Mouse (Mus musculus) MEL (cell line): ENCODE results near the gene Sv2a. TPM values are rescaled to one million over a fixed set of nuclear protein-coding genes. Genes with fewer than 3 reads are reported as not detected.

ENCODE experiments used
- DNase-seq: peaks from one replicate; pipeline ENCODE4 v3.0.0; 2011; ENCODE audit warnings: low read depth, low spot score
- H3K27ac ChIP-seq: 2 replicates; pipeline ENCODE4 v1.5.1; 2012; ENCODE audit warnings: low read depth, mild to moderate bottlenecking, control low read depth, low read length, moderate library complexity; ENCODE audit not compliant: control insufficient read depth
- H3K27me3 ChIP-seq, 2 experiments: fragments of 150-350 bp in 1 of 2; sonication (generic) in 1 of 2; 2 replicates each; pipeline ENCODE4 v1.6.1; 2012; ENCODE audit warnings: low read length in 2 of 2, mild to moderate bottlenecking in 2 of 2, improper control_type of control experiment in 1 of 2, moderate library complexity in 1 of 2; ENCODE audit not compliant: insufficient read depth in 2 of 2, control insufficient read depth in 1 of 2
- H3K36me3 ChIP-seq, 2 experiments: 2 replicates each; pipeline ENCODE4 v1.6.1; 2012 to 2014; ENCODE audit warnings: low read length in 2 of 2, improper control_type of control experiment in 1 of 2, inconsistent platforms in 1 of 2, mild to moderate bottlenecking in 1 of 2; ENCODE audit not compliant: insufficient read depth in 2 of 2, control insufficient read depth in 1 of 2
- H3K4me1 ChIP-seq, 2 experiments: fragments of 150-350 bp in 1 of 2; sonication (generic) in 1 of 2; 2 replicates each; pipeline ENCODE4 v1.6.1; 2012; ENCODE audit warnings: low read length in 2 of 2, improper control_type of control experiment in 1 of 2, mild to moderate bottlenecking in 1 of 2; ENCODE audit not compliant: insufficient read depth in 2 of 2, control insufficient read depth in 1 of 2
- H3K4me3 ChIP-seq, 2 experiments: fragments of 150-350 bp in 1 of 2; sonication (generic) in 1 of 2; 2 replicates each; pipeline ENCODE4 v1.5.1; 2012; ENCODE audit warnings: low read depth in 2 of 2, low read length in 2 of 2, mild to moderate bottlenecking in 2 of 2, moderate library complexity in 2 of 2, control low read depth in 1 of 2, improper control_type of control experiment in 1 of 2; ENCODE audit not compliant: control insufficient read depth in 1 of 2, insufficient read depth in 1 of 2
- H3K79me2 ChIP-seq: 2 replicates; pipeline ENCODE4 v1.6.1; 2012; ENCODE audit warnings: mild to moderate bottlenecking, low read length, moderate library complexity; ENCODE audit not compliant: control insufficient read depth, poor library complexity, insufficient read depth
- H3K9ac ChIP-seq: 2 replicates; pipeline ENCODE4 v1.6.1; 2012; ENCODE audit warnings: low read depth, mild to moderate bottlenecking, control low read depth, low read length, moderate library complexity; ENCODE audit not compliant: control insufficient read depth, poor library complexity, severe bottlenecking
- H3K9me3 ChIP-seq: fragments of 150-350 bp; sonication (generic); replicated peaks from 2 replicates; pipeline ENCODE4 v1.6.1; 2012; ENCODE audit warnings: mild to moderate bottlenecking, low read length, improper control_type of control experiment, moderate library complexity; ENCODE audit not compliant: insufficient read depth
- CHD1 ChIP-seq: IDR thresholded peaks from 2 replicates; pipeline ENCODE4 v1.6.1; 2012; ENCODE audit warnings: low read depth, mild to moderate bottlenecking, inconsistent platforms, low read length, improper control_type of control experiment
- CHD2 ChIP-seq: IDR thresholded peaks from 2 replicates; pipeline ENCODE4 v1.6.1; 2011; ENCODE audit warnings: low read length, improper control_type of control experiment
- E2F4 ChIP-seq: IDR thresholded peaks from 2 replicates; pipeline ENCODE4 v1.6.1; 2011; ENCODE audit warnings: low read depth, low read length, improper control_type of control experiment, borderline replicate concordance
- GABPA ChIP-seq: IDR thresholded peaks from 2 replicates; pipeline ENCODE4 v1.6.1; 2012; ENCODE audit warnings: low read depth, mild to moderate bottlenecking, inconsistent platforms, low read length, improper control_type of control experiment, moderate library complexity
- GATA1 ChIP-seq: IDR thresholded peaks from 2 replicates; pipeline ENCODE4 v1.6.1; 2011; ENCODE audit warnings: low read depth, low read length, improper control_type of control experiment
- HCFC1 ChIP-seq: IDR thresholded peaks from 2 replicates; pipeline ENCODE4 v1.6.1; 2012; ENCODE audit warnings: low read depth, mild to moderate bottlenecking, inconsistent platforms, low read length, improper control_type of control experiment, moderate library complexity
- MAFK ChIP-seq: IDR thresholded peaks from 2 replicates; pipeline ENCODE4 v1.6.1; 2011; ENCODE audit warnings: low read depth, mild to moderate bottlenecking, low read length, improper control_type of control experiment, borderline replicate concordance
- MAX ChIP-seq: IDR thresholded peaks from 2 replicates; pipeline ENCODE4 v1.6.1; 2011; ENCODE audit warnings: low read length, improper control_type of control experiment
- MAZ ChIP-seq: IDR thresholded peaks from 2 replicates; pipeline ENCODE4 v1.6.1; 2012; ENCODE audit warnings: low read depth, mild to moderate bottlenecking, inconsistent platforms, low read length, improper control_type of control experiment
- MYB ChIP-seq: IDR thresholded peaks from 2 replicates; pipeline ENCODE4 v1.6.1; 2011; ENCODE audit warnings: mild to moderate bottlenecking, low read depth, low read length, improper control_type of control experiment
- MYC ChIP-seq: IDR thresholded peaks from 2 replicates; pipeline ENCODE4 v1.6.1; 2011; ENCODE audit warnings: low read depth, mild to moderate bottlenecking, low read length, improper control_type of control experiment, moderate library complexity
- NELFE ChIP-seq: IDR thresholded peaks from 2 replicates; pipeline ENCODE4 v1.6.1; 2011; ENCODE audit warnings: low read depth, low read length, improper control_type of control experiment
- NRF1 ChIP-seq: IDR thresholded peaks from 2 replicates; pipeline ENCODE4 v1.6.1; 2014; ENCODE audit warnings: low read depth, mild to moderate bottlenecking, inconsistent platforms, low read length, improper control_type of control experiment, moderate library complexity; ENCODE audit not compliant: poor library complexity, insufficient read depth, severe bottlenecking
- POLR2A ChIP-seq, 2 experiments: IDR thresholded peaks; 2 replicates each; pipeline ENCODE4 v1.6.1; 2011 to 2012; ENCODE audit warnings: low read length in 2 of 2, mild to moderate bottlenecking in 2 of 2, control low read depth in 1 of 2, improper control_type of control experiment in 1 of 2, low read depth in 1 of 2, moderate library complexity in 1 of 2; ENCODE audit not compliant: control insufficient read depth in 1 of 2, insufficient read depth in 1 of 2, poor library complexity in 1 of 2
- SIN3A ChIP-seq: IDR thresholded peaks from 2 replicates; pipeline ENCODE4 v1.6.1; 2012; ENCODE audit warnings: low read length, improper control_type of control experiment, inconsistent platforms
- SMC3 ChIP-seq: IDR thresholded peaks from 2 replicates; pipeline ENCODE4 v1.6.1; 2011; ENCODE audit warnings: low read depth, low read length, improper control_type of control experiment
- ZC3H11A ChIP-seq: IDR thresholded peaks from 2 replicates; pipeline ENCODE4 v1.6.1; 2012; ENCODE audit warnings: low read depth, mild to moderate bottlenecking, inconsistent platforms, low read length, improper control_type of control experiment
- ZKSCAN1 ChIP-seq: IDR thresholded peaks from 2 replicates; pipeline ENCODE4 v1.6.1; 2012; ENCODE audit warnings: low read depth, mild to moderate bottlenecking, inconsistent platforms, low read length, improper control_type of control experiment, moderate library complexity
- ZMIZ1 ChIP-seq: IDR thresholded peaks from 2 replicates; pipeline ENCODE4 v1.6.1; 2012; ENCODE audit warnings: low read depth, mild to moderate bottlenecking, inconsistent platforms, low read length, improper control_type of control experiment, moderate library complexity
- polyA plus RNA-seq, 2 experiments: library from polyadenylated mRNA; stranded (reverse) in 1 of 2; unstranded in 1 of 2; fragments of >175 nt in 1 of 2; fragments of >200 nt in 1 of 2; gene quantifications; 2 replicates each; pipeline versions ENCODE4 v1.2.1 to v1.2.4; 2012; ENCODE audit warnings: low replicate concordance in 2 of 2, low read depth in 1 of 2; ENCODE audit not compliant: insufficient read length in 2 of 2, insufficient read depth in 1 of 2, missing spikeins in 1 of 2
- total RNA-seq: library from RNA; depleted of rRNA; stranded (reverse); fragments of 300-350 nt; gene quantifications from 2 replicates; pipeline ENCODE4 v1.2.3, GENCODE M21; 2012

Gene Sv2a
- total and polyA plus RNA-seq, 3 experiments, result 0.77 to 3.3 TPM; not detected in 1

- no peaks in the 10 kb centered on the region for H3K27me3 ChIP-seq
- peaks cover 0 to 59% of the 10 kb centered on the region in 2 experiments; a peak in 2 of 4 replicates for H3K36me3 ChIP-seq
- no peak overlapping the region for H3K27ac ChIP-seq
- no peak overlapping the region for H3K4me3 ChIP-seq
- H3K4me1 ChIP-seq, result peaks cover 18 to 53% of the 10 kb centered on the region in 2 experiments
- peaks cover 4% of the 10 kb centered on the region; the same call in 1 of the 2 replicates for H3K79me2 ChIP-seq
- no peaks in the 10 kb centered on the region for H3K9me3 ChIP-seq
- DNase-seq, result peak; percentile 63
- no peak overlapping the region for H3K9ac ChIP-seq
- TF ChIP-seq ZKSCAN1 (no peak), NELFE (no peak), ZMIZ1 (no peak), GABPA (no peak), MAX (no peak), SMC3 (no peak), CHD1 (no peak), MAFK (no peak), GATA1 (no peak), SIN3A (no peak), MAZ (no peak), NRF1 (no peak), MYC (no peak)
Measured at GRCm38 (mm10) chr3:96226695-96227648, 46.0 kb downstream of the Sv2a start.

GRCm38 (mm10) chr3:96228828-96229227 lies 47.9 kb downstream of the Sv2a start:
- H3K27ac ChIP-seq, result no peak overlapping the region
- DNase-seq, result no peak
- H3K36me3 ChIP-seq, result peaks cover 0 to 43% of the 10 kb centered on the region in 2 experiments; a peak in 2 of 4 replicates
- H3K27me3 ChIP-seq, result no peaks in the 10 kb centered on the region
- H3K79me2 ChIP-seq, result no peaks in the 10 kb centered on the region
- no peaks in the 10 kb centered on the region for H3K9me3 ChIP-seq
- H3K9ac ChIP-seq, result no peak overlapping the region
- no peak overlapping the region for H3K4me3 ChIP-seq
- peaks cover 18 to 44% of the 10 kb centered on the region in 2 experiments for H3K4me1 ChIP-seq
- TF ChIP-seq POLR2A (IDR thresholded peaks at IDR 0.05; ENCODE audit: control insufficient read depth in 1 of 2, insufficient read depth in 1 of 2, low read depth in 1 of 2, low read length in 2 of 2, poor library complexity in 1 of 2) (no peak), HCFC1 (no peak), CHD2 (no peak), ZC3H11A (no peak), ZKSCAN1 (no peak), NELFE (no peak), E2F4 (no peak), MYB (no peak), GATA1 (no peak)
